Mouse (Mus musculus) large intestine, adult 2 months (tissue): ENCODE measurements around the gene Cdc42bpg. TPM values are rescaled to one million over a fixed set of nuclear protein-coding genes. Genes with fewer than 3 reads are reported as not detected.

ENCODE experiments used
- DNase-seq: peaks from one replicate; pipeline ENCODE4 v3.0.0-alpha.2; 2012; ENCODE audit warnings: low read depth, low spot score
- WGBS: fragments of 180-500 bp; shearing (Covaris S2); methylation state at CpG from one replicate; pipeline ENCODE4 v1.1.7; 2018; 5-methylcytosine and 5-hydroxymethylcytosine counted together
- polyA plus RNA-seq: library from polyadenylated mRNA; depleted of rRNA; stranded (reverse); fragments of >200 nt; gene quantifications from 2 replicates; pipeline ENCODE4 v1.2.3, GENCODE M21; 2012

The Cdc42bpg gene
- polyA plus RNA-seq, 1 experiment: 20.7 TPM

- no peak for DNase-seq
- 78% methylated on average over 5 of the region's 5 CpGs for WGBS
Measured at GRCm38 (mm10) chr19:6342276-6342933, 36.1 kb downstream of the Cdc42bpg start.

DNA sequence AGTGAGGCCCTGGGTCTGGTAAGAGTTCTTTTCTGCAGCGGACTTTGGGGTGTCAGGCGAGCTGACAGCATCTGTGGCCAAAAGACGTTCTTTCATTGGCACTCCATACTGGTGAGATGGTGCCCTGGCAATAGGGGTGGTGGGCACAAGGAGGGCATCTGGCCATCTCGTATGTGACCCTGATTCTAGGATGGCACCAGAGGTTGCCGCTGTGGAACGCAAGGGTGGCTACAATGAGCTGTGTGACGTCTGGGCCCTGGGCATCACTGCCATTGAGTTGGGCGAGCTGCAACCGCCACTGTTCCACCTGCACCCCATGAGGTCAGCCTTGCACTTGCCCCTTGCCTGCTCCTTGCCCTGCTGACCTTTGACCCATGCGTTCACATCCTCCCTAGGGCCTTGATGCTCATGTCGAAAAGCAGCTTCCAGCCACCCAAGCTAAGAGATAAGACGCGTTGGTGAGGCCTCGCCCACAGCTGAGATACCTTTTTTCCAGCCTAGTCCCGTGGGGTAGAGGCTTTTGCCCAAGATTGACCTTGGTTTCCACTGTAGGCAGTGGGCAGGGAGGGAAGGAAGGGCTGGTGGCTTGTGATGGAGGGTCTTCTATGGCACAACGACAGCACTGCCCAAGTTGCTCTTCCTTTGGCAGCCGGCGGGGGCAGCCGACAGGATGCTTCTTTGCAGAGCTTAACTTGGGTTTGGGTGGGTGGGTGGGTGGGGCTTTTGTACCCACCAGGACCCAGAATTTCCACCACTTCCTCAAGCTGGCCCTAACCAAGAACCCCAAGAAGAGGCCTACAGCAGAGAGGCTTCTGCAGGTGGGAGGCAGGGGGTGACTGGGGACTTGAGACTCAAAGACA, 37.0 kb downstream of the Cdc42bpg start:
- 82% methylated on average over 19 of the region's 19 CpGs for WGBS
- DNase-seq: no peak

GRCm38 (mm10) chr19:6343996-6344395, 37.7 kb downstream of the Cdc42bpg start:
- no peak for DNase-seq
- 88% methylated on average over 5 of the region's 5 CpGs for WGBS

GRCm38 (mm10) chr19:6346023-6346422, 39.8 kb downstream of the Cdc42bpg start:
- no peak for DNase-seq
- 92% methylated on average over 5 of the region's 5 CpGs for WGBS

- 88% methylated on average over 10 of the region's 10 CpGs for WGBS
- DNase-seq: no peak
Measured at GRCm38 (mm10) chr19:6346661-6347060, 40.4 kb downstream of the Cdc42bpg start.

DNA sequence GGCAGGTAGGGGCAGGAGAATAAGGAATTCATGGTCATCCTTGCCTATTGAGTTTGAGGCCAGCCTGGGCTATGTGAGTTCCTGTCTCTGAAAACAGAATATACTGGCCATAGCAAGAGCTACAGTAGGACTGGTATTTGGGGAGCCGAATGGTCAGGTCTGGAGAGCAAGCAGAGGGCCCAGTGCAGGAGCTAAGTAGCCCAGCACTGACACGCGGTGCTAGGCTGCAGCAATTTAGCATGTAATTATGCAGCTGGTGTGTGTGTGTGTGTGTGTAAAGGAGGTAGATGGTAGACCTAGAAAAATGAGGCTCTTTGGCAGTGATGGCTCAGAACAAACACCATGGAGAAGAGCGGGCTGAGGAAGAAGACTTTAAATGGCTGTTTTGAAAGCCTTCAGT, 41.4 kb downstream of the Cdc42bpg start:
- no peak for DNase-seq
- 97% methylated on average over 4 of the region's 4 CpGs for WGBS

DNA sequence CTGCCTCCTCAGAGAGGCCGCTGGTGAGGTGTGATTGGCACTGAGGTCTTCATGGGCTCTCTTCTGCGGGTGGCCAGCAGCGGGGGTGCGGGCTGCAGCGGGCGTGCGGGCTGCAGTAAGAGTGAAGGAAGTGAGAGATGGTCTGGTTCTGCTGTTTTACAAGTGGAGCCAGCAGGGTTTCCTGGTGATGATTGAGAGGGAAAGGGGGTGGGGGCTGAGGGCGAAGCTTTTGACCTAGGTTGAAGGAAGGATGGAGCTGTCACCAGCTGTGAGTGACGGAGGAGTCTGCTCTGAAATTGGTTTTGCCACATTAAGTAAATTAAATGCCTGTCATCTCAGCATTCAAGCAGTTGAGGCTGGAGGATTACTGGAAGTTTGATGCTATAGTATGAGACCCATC, 42.5 kb downstream of the Cdc42bpg start:
- DNase-seq: no peak
- 81% methylated on average over 9 of the region's 9 CpGs for WGBS

DNA sequence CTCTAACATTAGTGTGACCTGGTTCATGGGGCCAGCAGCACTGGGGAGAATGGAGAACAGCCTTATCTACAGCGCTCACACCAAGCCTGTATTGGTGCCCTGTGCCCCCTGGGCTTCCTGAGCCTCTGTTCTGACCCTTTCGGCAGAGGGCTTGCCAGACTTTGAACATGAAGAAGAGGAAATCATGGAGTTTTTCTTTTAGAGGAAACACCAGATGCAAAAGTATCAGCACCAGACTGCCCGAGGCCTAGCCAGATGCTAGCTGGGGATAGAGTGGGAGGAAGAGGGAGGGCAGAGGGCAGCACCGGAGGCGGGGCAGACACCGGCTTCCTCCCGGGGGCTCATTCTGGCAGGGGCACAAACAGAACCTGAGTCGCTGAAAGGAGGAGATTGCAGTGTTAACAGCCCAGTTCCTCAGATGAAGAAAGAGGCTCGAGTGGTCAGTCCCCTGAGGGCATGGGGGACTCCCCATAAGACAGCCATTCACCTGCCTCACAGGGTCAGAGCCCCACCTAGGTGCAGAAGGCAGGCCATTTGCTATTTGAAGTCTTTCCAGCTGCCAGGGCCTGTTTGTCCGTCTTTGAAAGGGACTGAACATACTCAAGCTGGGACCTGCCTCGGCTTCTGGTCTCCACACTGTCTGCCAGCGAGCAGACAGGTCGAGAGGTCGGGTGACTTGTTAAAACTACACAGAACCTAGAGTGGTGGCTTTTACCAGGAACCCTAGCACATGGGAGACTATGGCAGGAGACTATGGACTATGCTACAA, 43.1 kb downstream of the Cdc42bpg start:
- no peak for DNase-seq
- WGBS: 50% methylated on average over 14 of the region's 14 CpGs

GRCm38 (mm10) chr19:6351431-6352106, 45.3 kb downstream of the Cdc42bpg start:
- no peak for DNase-seq
- 72% methylated on average over 14 of the region's 14 CpGs for WGBS

DNA sequence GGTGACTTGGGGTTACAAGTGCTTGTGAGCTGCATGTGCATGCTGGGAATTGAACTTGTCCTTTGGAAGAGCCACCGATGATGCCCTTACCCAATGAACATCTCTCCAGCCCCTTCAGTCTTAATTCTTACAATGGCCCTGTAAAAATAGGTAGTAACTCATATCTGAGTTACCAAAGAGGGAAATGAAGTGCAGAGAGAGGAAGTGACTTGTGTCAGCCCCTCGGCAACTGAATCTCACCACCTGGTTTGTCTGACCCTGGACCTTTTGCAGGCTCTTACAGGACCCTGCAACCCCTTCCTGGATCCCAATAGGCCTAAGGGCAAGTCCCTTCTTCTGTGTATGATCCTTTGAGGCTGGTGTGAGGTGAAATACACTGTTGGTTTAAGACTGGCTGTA, 45.9 kb downstream of the Cdc42bpg start:
- DNase-seq: no peak
- 88% methylated on average over 2 of the region's 2 CpGs for WGBS

DNA sequence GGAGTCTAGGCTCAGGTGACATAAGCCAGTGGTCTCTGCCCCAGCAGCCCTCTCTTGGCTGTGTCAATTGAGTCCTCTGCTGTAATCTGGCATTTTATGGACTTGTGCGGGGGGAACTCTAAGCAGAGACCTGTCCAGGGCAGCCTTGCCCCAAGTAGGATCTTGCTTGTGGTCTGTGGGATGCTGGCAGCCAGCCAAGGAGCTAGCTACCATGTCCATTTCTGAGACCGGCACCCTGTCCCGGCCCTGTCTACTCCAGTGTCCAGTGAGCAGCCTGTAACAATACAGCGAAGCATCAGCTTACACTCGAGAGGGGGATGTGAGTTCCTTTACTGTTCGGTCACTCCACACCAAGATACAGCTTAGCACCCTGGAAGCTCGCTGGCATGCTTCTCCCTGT, 47.8 kb downstream of the Cdc42bpg start:
- no peak for DNase-seq

DNA sequence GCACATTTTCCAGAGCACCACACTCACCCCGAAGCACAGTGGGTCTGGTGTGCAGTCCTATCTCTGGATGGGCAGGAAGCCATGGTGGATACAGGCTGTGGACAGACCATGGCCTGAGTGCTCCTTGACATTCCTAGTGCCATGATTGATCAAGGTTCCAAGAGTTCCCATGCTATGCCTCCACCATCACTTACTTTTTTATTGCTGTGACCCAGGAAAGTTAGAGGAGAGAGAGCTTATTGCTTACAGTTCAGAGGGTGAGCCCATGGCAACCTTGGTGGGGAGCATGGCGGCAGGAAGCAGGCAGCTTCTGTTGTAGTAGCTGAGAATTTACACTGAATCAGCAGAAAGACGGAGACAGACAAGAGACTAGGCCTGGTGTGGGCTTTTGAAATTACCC, 55.0 kb downstream of the Cdc42bpg start:
- WGBS: 93% methylated on average over 3 of the region's 3 CpGs
- no peak for DNase-seq

More for the DNA sequence above, 47.8 kb downstream of the Cdc42bpg start:
- WGBS: 92% methylated on average over 7 of the region's 7 CpGs

GRCm38 (mm10) chr19:6363091-6363410, 56.8 kb downstream of the Cdc42bpg start:
- under 1% methylated on average over 11 of the region's 11 CpGs for WGBS
- DNase-seq: no peak

DNA sequence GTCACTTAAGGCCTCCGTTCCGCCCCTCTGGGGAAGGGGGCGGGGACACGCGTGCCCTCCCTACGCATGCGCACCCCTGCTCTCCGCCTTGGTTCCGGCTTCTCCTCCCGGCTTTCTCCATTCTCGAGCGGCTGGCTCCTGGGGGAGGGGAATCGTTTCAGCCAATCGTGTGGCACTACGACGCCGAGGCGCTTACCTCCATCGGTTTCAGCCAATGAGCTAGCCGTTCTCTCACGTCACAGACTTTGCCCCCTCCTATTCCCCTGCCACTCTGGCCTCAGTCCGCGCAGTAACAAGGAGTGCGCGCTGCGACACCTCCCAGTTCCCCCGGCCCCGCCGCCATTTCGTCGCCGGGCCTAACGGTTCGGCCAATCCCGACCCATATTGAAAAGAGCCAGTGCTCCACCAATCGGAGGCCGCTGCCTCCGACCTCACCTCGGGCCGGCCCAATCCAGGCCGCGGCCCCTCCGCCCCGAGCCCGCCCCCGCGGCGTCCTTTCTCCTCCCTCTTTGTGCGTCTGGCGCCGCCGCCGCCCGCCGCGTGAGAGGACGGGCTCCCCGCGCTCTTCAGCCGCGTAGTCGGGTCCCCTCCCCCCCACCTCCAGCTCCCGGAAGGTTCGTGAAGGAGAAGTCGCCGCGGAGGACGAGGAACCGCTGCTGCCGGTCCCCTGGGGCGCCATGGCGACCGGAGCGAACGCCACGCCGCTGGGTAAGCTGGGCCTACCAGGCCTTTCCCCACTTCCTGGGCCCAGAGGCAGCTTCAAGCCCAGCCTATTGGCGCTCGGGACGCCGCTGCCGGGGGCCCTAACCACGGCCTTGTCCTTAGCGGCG, 57.4 kb downstream of the Cdc42bpg start, which contains the start of gene Sf1:
TSS of gene Sf1 (plus strand) at position 280 of the 830 bp plus-strand sequence.
- 1% methylated on average over 84 of the region's 85 CpGs for WGBS
- DNase-seq: peak; percentile 98

- WGBS: under 1% methylated on average over 55 of the region's 55 CpGs
- DNase-seq: peak; percentile 75
Measured at GRCm38 (mm10) chr19:6364317-6364725, 58.1 kb downstream of the Cdc42bpg start.

- DNase-seq: no peak
- WGBS: 0% methylated on average over 2 of the region's 2 CpGs
Measured at GRCm38 (mm10) chr19:6364842-6365241, 58.6 kb downstream of the Cdc42bpg start.

GRCm38 (mm10) chr19:6370175-6370574, 63.9 kb downstream of the Cdc42bpg start:
- WGBS: 78% methylated on average over 2 of the region's 2 CpGs

DNA sequence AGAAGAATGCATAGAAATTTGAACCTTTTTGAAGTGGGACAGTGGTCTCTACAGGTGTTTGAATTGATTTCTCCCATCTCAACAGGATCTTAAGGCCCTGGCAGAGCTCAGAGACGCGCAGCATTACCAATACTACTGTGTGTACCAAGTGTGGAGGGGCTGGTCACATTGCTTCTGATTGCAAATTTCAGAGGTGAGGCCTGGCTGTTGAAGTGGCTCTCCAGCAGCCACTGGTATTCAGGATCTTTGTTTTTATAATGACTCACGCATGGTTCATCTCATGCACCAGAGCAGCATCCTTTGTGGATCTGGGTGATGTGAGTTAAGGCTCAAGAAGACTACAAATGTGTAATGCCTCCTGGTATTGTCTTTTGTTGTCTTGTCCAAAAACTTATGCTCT, 66.2 kb downstream of the Cdc42bpg start:
- no peak for DNase-seq
- 91% methylated on average over 3 of the region's 3 CpGs for WGBS

More at GRCm38 (mm10) chr19:6370175-6370574, 63.9 kb downstream of the Cdc42bpg start:
- DNase-seq: no peak
